Mouse (Mus musculus): ENCODE results near the gene Fndc11.

GRCm38 (mm10) chr2:181193044-181193443 lies 26.8 kb upstream of the Fndc11 start:
- TF ChIP-seq POLR2A (IDR thresholded peaks at IDR 0.05; ENCODE audit: borderline replicate concordance, insufficient read depth, low read length) (no peak), CTCF (IDR thresholded peaks at IDR 0.05; ENCODE audit: borderline replicate concordance, insufficient read depth, low read depth, low read length) (no peak)
